Mouse (Mus musculus): ENCODE data around the gene Ube2m. TPM values are rescaled to one million over a fixed set of nuclear protein-coding genes. Genes with fewer than 3 reads are reported as not detected.

The Ube2m gene
- total and polyA plus RNA-seq, 2 experiments from 2014 or later: 153 to 320 TPM

DNA sequence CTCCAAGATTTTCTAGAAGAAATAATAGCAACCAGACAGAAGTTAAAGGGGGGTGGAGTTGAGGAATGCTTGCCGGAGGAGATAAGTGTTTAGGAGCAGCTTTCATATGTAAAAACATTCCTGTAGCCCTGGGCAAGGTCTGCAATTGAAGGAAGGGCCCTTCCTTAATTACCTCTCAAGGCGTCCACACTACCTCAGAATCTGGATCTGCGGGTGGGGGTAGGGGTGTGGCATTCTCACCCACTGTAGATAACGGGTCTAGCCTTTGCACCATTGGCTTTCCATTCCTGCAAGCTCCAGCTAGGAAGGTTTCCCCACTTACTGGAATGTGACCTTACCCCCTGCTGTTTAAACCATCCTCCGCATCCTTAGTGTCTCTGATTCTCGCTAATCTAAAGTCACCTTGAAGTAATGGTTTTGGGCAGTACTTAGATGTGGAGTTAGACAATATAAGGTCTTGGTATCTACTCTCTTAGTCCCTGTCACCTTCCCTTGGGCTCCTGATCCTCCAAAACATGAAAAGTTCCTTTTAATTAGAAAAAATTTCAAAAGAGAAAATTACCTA, 23.7 kb downstream of the Ube2m start:
- Histone ChIP-seq H3K9me3 (ENCODE audit: low read length) (no peaks in the 10 kb centered on the region), H3K4me3 (ENCODE audit: low read length) (no peak overlapping the region), H3K27ac (no peak overlapping the region), H3K9ac (replicated peaks; ENCODE audit: low read length) (no peak overlapping the region), H3K27me3 (ENCODE audit: insufficient read depth, low read length) (no peaks in the 10 kb centered on the region), H3K4me1 (ENCODE audit: insufficient read depth, low read length) (0 out of 2 replicates have a peak, but pooled peaks cover 6% of the 10 kb centered on the region), H3K36me3 (ENCODE audit: insufficient read depth, low read length) (no peaks in the 10 kb centered on the region), H3K4me2 (ENCODE audit: low read depth, low read length) (no peak overlapping the region)
- WGBS: 40% methylated on average over 6 of the region's 6 CpGs
- DNase-seq (ENCODE audit: low spot score) (no peak), ATAC-seq (no peak)
- no peak for TF ChIP-seq CTCF (IDR thresholded peaks at IDR 0.05; ENCODE audit: low read depth)

- Histone ChIP-seq H3K27me3 (ENCODE audit: insufficient read depth, low read length) (no peaks in the 10 kb centered on the region), H3K9me3 (ENCODE audit: low read length) (no peaks in the 10 kb centered on the region), H3K27ac (no peak overlapping the region), H3K4me2 (ENCODE audit: low read depth, low read length) (no peak overlapping the region), H3K36me3 (ENCODE audit: insufficient read depth, low read length) (no peaks in the 10 kb centered on the region), H3K4me1 (ENCODE audit: insufficient read depth, low read length) (0 out of 2 replicates have a peak, but pooled peaks cover 6% of the 10 kb centered on the region), H3K4me3 (ENCODE audit: low read length) (no peak overlapping the region), H3K9ac (replicated peaks; ENCODE audit: low read length) (no peak overlapping the region)
- WGBS: 63% methylated on average over 4 of the region's 4 CpGs
- ATAC-seq: no peak
- DNase-seq (ENCODE audit: low spot score): no peak
- no peak for TF ChIP-seq CTCF (IDR thresholded peaks at IDR 0.05; ENCODE audit: low read depth)
Observed at GRCm38 (mm10) chr7:13013671-13014070, 24.4 kb downstream of the Ube2m start.

GRCm38 (mm10) chr7:13010005-13010908, 27.8 kb downstream of the Ube2m start, which contains the start of gene Zbtb45:
Gene Zbtb45 (minus strand): TSS chr7:13010034.
- Histone ChIP-seq H3K9ac (replicated peaks; ENCODE audit: low read length) (peak within 1 kb of the TSS; percentile 56), H3K4me2 (ENCODE audit: low read depth, low read length) (peak within 1 kb of the TSS; percentile 70), H3K4me1 (ENCODE audit: insufficient read depth, low read length) (peaks cover 10% of the 10 kb centered on the region; the same call in 1 of the 2 replicates), H3K27me3 (ENCODE audit: insufficient read depth, low read length) (no peaks in the 10 kb centered on the region), H3K4me3 (ENCODE audit: low read length) (peak within 1 kb of the TSS; percentile 44), H3K36me3 (ENCODE audit: insufficient read depth, low read length) (peaks cover 15% of the 10 kb centered on the region), H3K9me3 (ENCODE audit: low read length) (no peaks in the 10 kb centered on the region), H3K27ac (peak within 1 kb of the TSS; percentile 73)
- 5% methylated on average over 26 of the region's 26 CpGs for WGBS
- peak; percentile 5 for DNase-seq (ENCODE audit: low spot score)
- ATAC-seq: no peak
- peak; percentile 2; the same call in 1 of the 2 replicates for TF ChIP-seq CTCF (IDR thresholded peaks at IDR 0.05; ENCODE audit: low read depth)

GRCm38 (mm10) chr7:13009143-13010004, 28.7 kb downstream of the Ube2m start:
- TF ChIP-seq CTCF (IDR thresholded peaks at IDR 0.05; ENCODE audit: low read depth): peak; percentile 87
- Histone ChIP-seq H3K27ac (peak overlapping the region; percentile 73), H3K4me2 (ENCODE audit: low read depth, low read length) (peak overlapping the region; percentile 70), H3K9ac (replicated peaks; ENCODE audit: low read length) (peak overlapping the region; percentile 56), H3K27me3 (ENCODE audit: insufficient read depth, low read length) (no peaks in the 10 kb centered on the region), H3K4me3 (ENCODE audit: low read length) (peak overlapping the region; percentile 44), H3K9me3 (ENCODE audit: low read length) (no peaks in the 10 kb centered on the region), H3K4me1 (ENCODE audit: insufficient read depth, low read length) (peaks cover 10% of the 10 kb centered on the region; the same call in 1 of the 2 replicates), H3K36me3 (ENCODE audit: insufficient read depth, low read length) (peaks cover 15% of the 10 kb centered on the region)
- WGBS: under 1% methylated on average over 42 of the region's 42 CpGs
- ATAC-seq: peak; percentile 92
- DNase-seq (ENCODE audit: low spot score): peak; percentile 97

DNA sequence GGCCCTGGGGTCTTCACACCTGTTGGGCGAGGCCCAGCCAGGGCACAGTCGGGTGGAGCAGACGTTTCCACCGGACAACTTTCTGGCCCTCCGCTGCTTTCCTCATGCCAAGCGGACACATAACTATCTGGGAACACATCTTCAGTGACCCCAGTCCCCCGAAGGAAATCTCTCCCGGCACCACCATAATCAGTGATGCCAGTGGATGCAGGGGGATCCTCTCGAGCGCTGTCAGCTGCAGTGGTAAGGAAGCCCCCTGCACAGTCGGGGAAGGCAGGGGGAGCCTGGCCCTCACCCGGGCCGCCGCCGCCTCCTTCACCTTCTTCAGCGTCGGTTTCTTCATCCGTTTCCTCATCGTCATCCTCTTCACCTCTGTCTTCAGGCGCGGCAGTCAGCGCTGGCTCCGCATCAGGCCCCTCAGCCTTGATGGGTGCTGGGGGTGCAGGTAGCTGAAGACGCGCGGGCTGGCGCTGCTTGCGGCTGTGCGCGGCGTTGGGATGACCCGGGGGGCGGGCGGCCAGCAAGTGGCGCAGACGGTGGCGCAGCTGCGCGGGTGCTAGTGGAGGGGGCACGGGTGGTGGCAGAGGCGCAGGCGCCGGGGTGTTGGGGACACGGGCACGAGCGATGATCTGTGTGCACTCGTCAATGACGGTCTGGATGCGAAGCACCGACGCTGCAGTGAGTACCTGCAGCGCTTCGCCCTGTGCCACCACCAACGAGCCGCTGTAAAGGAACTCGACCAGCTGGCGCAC, 30.6 kb downstream of the Ube2m start:
- Histone ChIP-seq H3K9me3 (ENCODE audit: low read length) (no peaks in the 10 kb centered on the region), H3K4me3 (ENCODE audit: low read length) (peak overlapping the region; percentile 3; the same call in 1 of the 2 replicates), H3K4me2 (ENCODE audit: low read depth, low read length) (peak overlapping the region; percentile 39), H3K27ac (no peak overlapping the region), H3K36me3 (ENCODE audit: insufficient read depth, low read length) (peaks cover 15% of the 10 kb centered on the region), H3K4me1 (ENCODE audit: insufficient read depth, low read length) (peaks cover 10% of the 10 kb centered on the region; the same call in 1 of the 2 replicates), H3K9ac (replicated peaks; ENCODE audit: low read length) (peak overlapping the region; percentile 33; the same call in 1 of the 2 replicates), H3K27me3 (ENCODE audit: insufficient read depth, low read length) (no peaks in the 10 kb centered on the region)
- no peak for TF ChIP-seq CTCF (IDR thresholded peaks at IDR 0.05; ENCODE audit: low read depth)
- WGBS: 42% methylated on average over 53 of the region's 57 CpGs
- ATAC-seq (no peak), DNase-seq (ENCODE audit: low spot score) (peak; percentile 12)
